Mouse (Mus musculus) layer of hippocampus, adult 18-20 months (tissue): ENCODE data around the gene Rgl3. TPM values are rescaled to one million over a fixed set of nuclear protein-coding genes. Genes with fewer than 3 reads are reported as not detected.
A peak's percentile ranks its signal among the peaks of the same experiment; 100 is the strongest.

Experiments
- DNase-seq, 2 experiments: peaks; one replicate each; pipeline ENCODE4 v3.0.0; 2022; ENCODE audit warnings: low spot score in 2 of 2
- total RNA-seq, 2 experiments: library from RNA; stranded (reverse); gene quantifications; 2 replicates each; pipeline ENCODE4 v1.2.3; 2021

Gene Rgl3
- total RNA-seq, 2 experiments from 2014 or later, result 2.2 to 2.6 TPM

DNA sequence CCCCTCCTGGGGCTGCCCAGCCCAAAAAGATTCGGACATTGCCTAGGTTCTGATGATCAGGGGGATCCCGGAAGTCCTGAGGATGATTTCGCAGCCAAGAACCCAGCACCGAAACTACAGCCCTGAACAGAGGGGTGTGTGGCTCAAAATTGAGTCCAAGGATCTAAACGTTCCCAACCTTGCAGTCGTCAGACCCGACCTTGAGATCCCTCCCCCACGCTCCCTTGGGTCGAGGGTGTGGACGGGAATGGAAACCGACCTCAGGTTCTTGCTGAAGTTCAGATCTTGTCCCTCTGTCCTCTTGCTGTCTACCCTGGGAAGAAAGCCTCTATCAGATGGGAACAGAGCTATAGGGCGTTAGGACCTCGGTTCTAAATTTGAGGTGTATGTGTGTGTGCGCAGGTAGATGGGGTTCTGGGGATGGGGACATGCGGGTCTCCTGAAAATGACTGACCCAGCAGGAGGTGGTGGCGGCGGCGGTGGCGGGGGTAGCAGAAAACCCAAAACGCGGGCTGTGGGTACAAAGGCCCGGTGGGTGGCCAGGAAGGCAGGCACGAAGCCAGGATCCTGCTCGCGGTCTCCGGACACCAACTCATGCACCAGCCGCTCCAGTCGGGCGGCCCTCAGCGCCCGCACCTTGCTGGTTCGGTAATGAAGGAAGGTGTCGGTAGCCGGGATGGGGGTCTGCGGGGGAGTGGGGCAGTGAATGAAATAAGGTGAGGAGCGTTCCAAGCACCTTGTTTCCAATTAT, 1.5 kb downstream of the Rgl3 start:
- no peak for DNase-seq

DNA sequence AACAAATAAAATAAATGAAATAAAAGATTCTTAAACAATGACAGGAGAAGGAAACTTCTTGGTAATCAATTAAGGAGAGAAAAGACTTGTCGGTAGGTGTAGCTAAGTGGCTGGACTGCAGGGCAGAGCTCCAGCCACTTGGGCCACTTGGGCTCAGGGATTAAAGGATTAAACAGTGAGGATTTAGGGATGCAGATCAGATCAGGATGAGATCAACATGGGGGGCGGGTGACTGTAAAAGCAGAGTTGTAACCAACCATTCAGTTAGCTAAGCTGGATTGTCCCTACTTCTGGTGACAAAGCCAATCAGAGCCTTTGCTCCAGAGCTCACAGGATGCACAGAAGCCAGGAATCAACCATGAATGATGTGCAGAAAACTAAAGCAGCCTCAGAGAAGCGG, 5.3 kb downstream of the Rgl3 start:
- no peak for DNase-seq

DNA sequence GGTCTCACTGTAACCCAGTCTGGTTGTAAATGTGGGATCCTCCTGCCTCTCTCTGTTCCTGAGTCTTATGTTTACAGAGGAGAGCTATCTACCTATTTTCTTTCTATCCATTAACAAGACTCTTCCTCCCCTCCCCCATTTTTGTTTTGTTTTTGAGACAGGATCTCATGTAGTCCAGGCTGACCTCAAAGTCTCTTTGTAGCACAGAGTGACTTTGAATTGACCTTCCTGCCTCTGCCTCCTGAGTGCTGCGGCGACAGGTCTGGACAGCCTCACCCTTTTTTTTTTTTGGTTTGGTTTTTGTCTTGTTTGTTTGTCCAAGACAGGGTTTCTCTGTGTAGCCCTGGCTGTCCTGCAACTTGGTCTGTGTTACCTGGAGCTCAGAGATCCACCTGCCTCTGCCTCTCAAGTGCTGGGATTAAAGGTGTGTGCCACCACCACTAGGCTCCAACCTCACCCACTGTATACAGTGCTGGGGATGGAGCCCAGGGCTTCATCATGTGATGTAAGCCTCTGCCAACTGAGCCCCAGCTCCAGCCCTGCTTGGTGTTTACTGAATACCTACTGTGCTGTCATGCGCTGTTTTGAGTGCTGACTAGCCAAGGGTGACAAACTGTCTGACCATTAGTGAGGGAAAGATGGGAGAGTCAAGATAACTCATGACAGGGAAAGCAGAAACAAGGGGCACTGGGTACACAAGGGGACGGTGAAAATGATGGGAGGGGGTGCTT, 10.7 kb downstream of the Rgl3 start:
- DNase-seq, result no peak

DNA sequence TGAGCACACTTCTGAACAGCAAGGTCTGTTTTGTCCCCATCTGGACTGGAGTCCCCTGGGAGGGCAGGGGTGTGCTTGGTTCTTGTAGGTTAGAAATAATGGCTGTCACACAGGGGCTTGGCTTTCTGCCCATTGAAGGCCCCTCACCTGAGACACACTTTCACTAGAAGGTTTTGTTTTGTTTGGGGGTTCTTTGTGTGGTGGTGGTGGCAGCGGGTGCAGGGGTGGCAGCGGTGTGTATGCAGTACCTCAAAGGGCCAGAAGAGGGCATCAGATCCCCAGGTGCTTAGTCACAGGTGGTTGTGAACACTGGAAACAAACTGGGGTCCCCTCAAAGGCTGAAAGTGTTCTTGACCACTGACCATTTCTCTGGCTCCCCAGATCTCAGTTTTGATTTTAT, 11.3 kb downstream of the Rgl3 start:
- no peak for DNase-seq

DNA sequence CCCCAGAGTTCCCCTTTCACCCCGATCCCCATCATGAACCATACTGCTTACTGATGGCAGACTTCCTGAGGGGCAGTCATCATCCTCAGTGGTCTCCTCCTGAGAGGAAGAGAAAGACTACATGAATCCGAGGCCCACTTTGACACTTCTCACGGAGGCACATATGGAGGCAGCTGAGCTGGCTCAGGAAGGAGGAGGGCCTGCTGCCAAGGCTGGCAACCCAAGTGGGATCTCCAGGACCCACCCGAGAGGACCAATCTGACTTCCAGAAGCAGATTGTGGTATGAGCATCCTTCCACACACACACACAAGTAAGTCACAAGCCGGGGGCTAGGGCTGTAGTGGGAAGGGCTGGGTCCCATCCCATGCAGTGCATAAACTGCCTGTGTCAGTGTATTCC, 11.9 kb downstream of the Rgl3 start:
- no peak for DNase-seq

DNA sequence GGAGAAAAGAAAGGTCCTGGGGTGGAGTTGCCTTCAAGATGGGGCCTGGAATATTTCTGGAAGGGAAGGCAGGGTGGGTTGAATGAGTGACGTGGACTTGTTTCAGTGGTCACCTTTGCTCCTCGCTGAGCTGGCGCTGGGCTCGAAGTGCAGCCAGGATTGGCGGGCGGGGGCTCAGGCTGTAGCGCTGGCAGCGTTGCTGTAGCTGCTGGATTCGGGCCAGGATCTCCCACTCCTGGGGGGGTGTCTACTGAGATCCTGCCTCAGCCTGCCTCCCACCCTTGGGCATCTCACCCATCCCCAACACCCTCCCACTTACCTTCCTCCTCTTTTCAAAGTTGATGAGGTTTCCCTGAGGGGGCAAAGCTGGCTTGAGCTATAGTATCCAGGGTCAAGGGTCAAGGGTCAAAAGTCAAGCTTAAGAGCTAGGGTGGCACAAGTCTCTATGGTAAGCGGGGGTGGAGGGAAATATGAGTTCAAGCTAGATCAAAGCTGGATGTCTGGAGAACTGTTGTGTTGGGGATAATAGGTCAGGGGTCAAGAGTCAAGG, 12.5 kb downstream of the Rgl3 start:
- DNase-seq, result no peak

- DNase-seq, result no peak
Observed at GRCm38 (mm10) chr9:21969304-21969703, 19.9 kb downstream of the Rgl3 start.

- DNase-seq, result no peak
Observed at GRCm38 (mm10) chr9:21968883-21969282, 20.4 kb downstream of the Rgl3 start.

- no peak for DNase-seq
Observed at GRCm38 (mm10) chr9:21963417-21963816, 25.8 kb downstream of the Rgl3 start, which contains the start of gene Epor. TSS of gene Epor (minus strand) at chr9:21963506.

DNA sequence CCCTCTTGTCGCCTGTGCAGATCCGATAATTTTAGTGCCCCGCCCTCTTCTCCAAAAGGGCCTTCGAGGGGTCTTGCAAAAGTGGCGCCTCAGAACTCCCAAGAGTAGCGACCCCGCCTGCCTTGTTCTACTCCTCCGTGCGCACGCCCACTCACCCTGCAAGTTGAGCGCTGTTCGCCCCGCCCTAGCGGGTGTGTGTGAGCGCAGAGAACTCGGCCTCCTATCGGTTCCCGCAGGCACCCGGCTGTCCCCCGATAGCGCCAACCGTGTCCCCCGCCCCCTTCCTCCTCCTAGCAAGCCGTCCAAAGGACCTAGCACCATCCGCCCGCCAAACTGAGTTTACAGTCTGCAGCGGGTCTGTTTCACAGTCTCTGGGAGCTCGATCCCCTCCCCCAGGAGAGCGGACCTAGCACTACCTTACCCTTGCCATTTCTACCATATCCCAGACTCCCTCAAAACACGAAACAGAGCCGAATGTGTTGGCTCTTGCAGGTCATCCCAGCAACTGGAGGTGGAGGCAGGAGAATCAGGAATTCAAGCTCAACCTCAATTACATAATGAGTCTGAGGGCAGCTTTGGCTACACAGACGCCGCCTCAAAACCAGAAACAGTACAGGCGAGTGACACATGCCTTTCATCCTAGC, 26.7 kb downstream of the Rgl3 start:
- peak; percentile 79 to 87 for DNase-seq

DNA sequence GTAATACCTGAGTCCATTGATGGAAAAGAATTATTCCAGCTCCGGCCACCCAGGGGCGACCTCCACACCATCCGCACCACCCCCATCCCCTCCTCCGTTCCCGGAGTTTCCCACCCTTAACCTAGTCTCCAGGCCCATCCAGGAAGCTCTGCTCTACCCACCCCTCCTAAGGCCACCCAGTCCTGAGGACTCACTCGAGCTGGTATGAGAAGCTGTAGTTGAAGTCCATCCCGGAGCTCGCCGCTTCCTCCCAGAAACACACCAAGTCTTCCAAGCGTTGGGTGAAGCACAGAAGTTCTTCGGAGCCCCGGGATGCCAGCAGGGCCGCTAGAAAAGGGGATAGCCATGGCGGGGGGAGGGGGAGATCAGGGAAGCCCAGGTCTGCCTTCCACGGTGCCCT, 27.2 kb downstream of the Rgl3 start:
- DNase-seq, result no peak

GRCm38 (mm10) chr9:21961366-21961980, 27.8 kb downstream of the Rgl3 start:
- DNase-seq, result no peak

DNA sequence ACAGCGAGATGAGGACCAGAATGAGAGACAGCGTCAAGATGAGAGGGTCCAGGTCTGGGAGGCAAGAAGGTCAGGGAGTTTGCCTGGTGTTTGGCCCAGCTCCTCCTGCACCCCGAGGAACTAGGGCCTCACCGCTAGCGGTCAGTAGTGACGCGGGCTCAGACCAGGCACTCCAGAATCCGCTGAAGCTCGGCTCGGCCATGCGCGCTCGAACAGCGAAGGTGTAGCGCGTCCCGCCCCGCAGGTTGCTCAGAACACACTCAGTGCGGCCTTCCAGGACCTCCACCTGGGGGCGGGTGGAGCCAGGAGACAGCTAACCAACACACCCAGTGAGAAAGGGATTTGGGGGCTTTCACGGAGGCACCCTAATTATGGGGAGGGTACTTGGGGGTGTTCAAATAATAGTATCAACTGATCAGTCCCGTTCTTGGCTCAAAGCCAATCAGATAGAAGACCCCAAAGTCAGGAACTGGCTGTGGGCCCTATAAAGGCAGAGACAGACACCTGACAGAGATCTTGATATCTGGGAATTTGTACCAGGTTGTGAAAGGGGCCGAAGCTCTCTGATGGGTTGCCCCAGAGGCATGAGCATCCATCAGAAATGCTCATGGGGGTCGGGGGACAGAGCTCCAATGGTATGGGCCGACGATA, 28.6 kb downstream of the Rgl3 start:
- DNase-seq, result no peak

GRCm38 (mm10) chr9:21960135-21960534, 29.1 kb downstream of the Rgl3 start:
- DNase-seq, result no peak

GRCm38 (mm10) chr9:21959244-21959643, 30.0 kb downstream of the Rgl3 start:
- DNase-seq, result no peak

GRCm38 (mm10) chr9:21958372-21958771, 30.9 kb downstream of the Rgl3 start:
- DNase-seq, result no peak

DNA sequence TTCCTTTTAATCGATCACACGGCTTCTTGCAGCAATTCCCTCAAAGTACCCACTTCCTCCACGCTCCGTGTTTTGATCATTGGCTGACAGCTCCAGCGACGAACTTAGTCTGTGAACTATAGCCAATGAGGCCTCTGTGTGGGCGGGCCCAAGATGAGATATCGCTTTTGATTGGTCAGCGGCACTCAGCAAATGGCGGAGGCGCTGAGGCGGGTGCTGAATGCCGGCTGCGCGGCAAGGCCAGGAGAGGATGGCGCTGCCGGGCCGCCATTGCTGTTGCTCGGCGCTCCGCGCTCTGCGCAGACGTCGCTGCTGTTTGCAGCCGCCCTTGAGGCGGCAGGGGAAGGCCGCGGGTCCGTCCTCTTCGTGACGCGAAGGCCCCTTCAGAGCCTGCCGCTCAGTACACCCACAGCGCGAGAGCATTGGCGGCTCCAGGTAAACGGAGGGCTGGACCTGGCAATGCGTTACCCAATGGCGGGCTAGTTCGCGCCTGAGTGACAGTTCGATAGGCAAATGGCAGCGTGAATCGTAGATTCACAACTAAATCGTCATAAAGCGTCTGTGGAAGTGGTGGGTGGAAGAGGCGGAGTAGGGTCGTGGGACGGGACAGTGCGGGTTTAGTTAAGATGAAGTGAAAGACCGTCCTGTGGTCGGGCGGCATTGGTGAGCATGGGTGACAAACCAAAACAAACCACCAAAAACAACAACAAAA, 33.5 kb downstream of the Rgl3 start, which contains the start of gene Swsap1:
TSS of gene Swsap1 (plus strand) at position 186 of the 712 bp plus-strand sequence.
- DNase-seq, result peak; percentile 99 to 100

DNA sequence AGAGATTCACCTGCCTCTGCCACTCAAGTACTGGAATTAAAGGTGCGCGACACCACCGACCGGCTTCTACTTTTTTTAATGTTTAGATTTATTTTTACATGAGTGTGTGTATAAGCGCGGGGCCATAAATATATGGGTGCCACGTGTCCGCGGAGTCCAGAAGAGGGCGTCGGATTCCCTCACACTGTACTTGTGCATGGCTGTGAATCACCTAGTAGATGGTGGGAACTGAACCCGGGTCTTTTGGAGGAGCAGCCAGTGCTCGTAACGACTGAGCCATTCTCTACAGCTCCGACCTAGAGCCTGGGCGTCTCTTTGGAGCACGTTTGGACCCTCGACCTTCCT, 34.0 kb downstream of the Rgl3 start:
- no peak for DNase-seq

- DNase-seq, result no peak
Observed at GRCm38 (mm10) chr9:21954635-21955034, 34.6 kb downstream of the Rgl3 start.

DNA sequence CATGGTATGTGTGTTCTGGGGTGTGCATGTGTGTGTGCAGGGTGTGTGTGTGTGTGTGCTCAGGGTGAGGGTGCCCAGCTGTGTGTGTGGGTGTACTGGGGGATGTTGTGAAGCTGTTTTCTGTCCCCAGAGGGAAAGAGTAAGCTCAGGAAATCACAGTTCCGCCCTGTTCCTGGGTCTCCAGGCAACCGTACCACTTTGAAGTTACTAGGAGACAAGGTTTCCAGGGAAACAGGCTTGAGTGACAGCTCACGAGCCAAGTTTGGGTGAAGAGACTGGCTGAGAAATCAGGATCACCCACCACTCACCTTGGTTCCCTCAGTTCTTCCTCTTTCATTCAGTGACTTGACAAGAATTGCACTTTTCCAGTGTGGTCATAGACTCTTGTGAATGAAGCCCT, 35.6 kb downstream of the Rgl3 start:
- DNase-seq, result peak; percentile 69 to 76
